Mouse (Mus musculus) liver, postnatal 0 days (tissue): Measurements from ENCODE around the gene Ghdc.

Experiments
- CTCF ChIP-seq: sonication (generic); IDR thresholded peaks from 2 replicates; pipeline ENCODE4 v1.5.1; 2016; ENCODE audit warnings: antibody characterized with exemption, low read depth
- EP300 ChIP-seq: IDR thresholded peaks from 2 replicates; pipeline ENCODE4 v1.6.1; 2016; ENCODE audit warnings: antibody characterized with exemption, low read depth, mild to moderate bottlenecking

DNA sequence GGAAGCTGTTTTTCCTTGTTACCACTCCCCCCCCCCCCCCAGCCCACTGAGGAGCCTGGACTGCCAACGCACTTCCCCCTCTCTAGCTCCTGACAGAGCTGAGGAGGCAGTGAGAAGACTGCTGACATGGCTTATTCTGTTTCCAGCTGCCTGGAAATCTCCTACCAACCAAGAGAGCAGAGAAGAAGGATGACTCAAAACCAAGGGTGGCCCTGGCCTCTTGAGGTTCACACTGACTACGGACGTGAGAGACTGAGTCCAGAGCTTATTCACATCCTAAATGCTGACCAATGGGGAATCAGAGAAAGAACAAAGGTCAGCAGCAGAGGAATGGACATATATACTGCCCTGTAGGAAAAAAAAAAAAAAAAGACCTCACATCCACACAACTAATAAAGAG is 51.4 kb downstream of the Ghdc start:
- TF ChIP-seq CTCF (no peak), EP300 (no peak)
